Mouse (Mus musculus) mouse trophoblast stem cell (cell line): ENCODE results near the gene Camta2.

ENCODE experiments used
- in situ Hi-C, 2 experiments: fragments of 300-500 bp; cut with MseI, MboI; formaldehyde crosslinking; loops; 2 replicates in 1 of 2; 3 replicates in 1 of 2; pipeline ENCODE4 v1.15.1; 2025

Camta2 gene

DNA sequence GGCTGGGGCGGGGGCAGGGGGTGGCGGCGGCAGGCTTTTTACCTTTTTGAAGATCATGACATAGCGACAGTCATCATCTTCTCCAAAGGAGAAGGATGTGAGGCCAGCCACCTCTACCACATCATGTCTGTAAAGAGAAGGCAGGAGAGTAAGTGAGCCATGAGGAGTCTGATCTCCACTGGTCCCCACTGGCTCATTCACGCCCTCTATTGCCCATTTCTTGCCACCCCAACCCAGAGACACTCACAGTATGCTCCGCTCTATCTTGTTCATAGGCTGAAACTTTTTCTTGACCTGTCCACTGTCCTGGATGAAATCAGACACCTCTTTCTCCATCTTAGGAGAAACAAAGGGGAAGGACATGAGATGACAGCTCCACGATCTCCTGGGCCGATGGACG is 23.2 kb downstream of the Camta2 start:
- in situ Hi-C loops = no loop called here

- in situ Hi-C loops = no loop called here
Observed at GRCm38 (mm10) chr11:70663957-70664356, 23.9 kb downstream of the Camta2 start.

DNA sequence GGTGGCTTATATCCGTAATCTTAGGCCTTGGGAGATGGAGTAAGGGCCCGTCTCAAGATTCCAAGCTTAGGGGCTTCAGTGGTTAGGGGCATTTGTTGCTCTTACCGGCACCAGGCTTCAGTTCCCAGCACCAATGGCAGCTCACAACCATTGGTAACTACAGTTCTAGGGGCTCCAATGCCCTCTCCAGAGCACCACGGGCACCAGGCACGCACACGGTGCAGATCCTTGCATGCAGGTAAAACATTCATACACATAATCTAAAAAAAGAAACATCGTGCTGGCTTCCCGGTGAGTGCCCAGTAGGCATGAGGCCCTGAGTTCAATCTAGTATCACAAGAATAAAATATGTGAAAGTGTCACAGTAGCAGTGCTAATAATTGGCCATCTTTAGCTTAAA is 24.8 kb downstream of the Camta2 start:
- in situ Hi-C loops = no loop called here

- in situ Hi-C loops = no loop called here
Observed at GRCm38 (mm10) chr11:70660571-70660970, 27.3 kb downstream of the Camta2 start.

DNA sequence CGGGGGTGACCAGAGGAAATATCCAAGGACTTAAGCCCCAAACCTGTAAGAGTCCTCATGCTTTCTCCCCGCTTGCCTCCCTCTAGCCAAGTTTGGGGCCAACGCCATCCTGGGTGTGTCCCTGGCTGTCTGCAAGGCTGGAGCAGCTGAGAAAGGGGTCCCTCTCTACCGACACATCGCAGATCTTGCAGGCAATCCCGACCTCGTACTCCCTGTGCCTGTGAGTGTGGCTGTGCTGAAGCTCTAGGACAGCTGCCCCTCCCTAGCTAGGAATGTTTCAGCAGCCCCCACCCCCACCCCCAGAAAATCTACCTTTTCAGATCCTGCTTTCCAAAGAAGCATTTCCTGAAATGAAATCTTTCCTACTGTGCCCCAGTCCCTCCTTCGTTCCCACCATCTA is 29.0 kb downstream of the Camta2 start:
- in situ Hi-C loops = no loop called here

DNA sequence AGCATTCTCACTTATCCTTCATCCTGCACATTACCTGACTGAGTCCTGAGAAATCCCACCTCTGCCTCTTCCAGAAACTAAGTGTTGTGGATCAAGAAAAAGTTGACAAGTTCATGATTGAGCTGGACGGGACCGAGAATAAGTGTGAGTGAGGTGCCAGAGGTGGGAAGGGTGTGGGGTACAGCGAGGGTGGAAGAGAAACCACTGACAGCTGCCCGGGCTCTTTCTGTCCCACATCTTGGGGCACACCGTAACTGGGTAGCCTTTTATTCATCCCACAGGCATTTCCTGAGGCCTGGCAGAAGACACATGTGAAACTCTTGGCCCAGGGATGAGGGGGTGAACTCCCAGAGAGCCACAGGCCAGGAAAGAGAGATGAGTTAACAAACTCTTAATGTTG is 29.4 kb downstream of the Camta2 start:
- in situ Hi-C loops = no loop called here

GRCm38 (mm10) chr11:70657991-70658390 is 29.9 kb downstream of the Camta2 start:
- in situ Hi-C loops = no loop called here

DNA sequence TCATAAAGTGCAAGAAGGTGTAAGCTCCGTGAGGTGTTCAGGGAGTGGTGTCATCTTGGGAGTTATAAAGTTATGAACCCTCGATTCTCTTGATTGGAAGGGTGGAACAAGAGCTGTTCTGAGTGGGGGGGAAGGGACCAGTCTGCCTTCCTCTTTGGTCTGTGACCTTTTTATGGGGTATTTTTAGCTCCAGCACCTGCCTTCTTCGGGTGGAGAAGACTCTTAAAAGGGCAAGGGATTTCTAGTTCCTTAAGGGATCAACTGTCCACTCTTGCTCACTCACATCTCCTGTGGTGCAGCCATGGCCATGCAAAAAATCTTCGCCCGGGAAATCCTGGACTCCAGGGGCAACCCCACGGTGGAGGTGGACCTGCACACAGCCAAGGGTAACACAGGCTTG is 30.3 kb downstream of the Camta2 start:
- in situ Hi-C loops = no loop called here

- in situ Hi-C loops = no loop called here
Observed at GRCm38 (mm10) chr11:70656964-70657363, 30.9 kb downstream of the Camta2 start, which contains the start of gene Eno3. Eno3 (plus strand) TSS chr11:70657202.

GRCm38 (mm10) chr11:70656456-70656927 is 31.4 kb downstream of the Camta2 start:
- in situ Hi-C loops = no loop called here

- in situ Hi-C loops = no loop called here
Observed at GRCm38 (mm10) chr11:70655571-70656455, 32.1 kb downstream of the Camta2 start.

GRCm38 (mm10) chr11:70654923-70655570 is 32.9 kb downstream of the Camta2 start:
- in situ Hi-C loops = no loop called here

- in situ Hi-C loops = no loop called here
Observed at GRCm38 (mm10) chr11:70654198-70654922, 33.5 kb downstream of the Camta2 start, which contains the start of gene Pfn1. Pfn1 (minus strand) TSS chr11:70654644.

DNA sequence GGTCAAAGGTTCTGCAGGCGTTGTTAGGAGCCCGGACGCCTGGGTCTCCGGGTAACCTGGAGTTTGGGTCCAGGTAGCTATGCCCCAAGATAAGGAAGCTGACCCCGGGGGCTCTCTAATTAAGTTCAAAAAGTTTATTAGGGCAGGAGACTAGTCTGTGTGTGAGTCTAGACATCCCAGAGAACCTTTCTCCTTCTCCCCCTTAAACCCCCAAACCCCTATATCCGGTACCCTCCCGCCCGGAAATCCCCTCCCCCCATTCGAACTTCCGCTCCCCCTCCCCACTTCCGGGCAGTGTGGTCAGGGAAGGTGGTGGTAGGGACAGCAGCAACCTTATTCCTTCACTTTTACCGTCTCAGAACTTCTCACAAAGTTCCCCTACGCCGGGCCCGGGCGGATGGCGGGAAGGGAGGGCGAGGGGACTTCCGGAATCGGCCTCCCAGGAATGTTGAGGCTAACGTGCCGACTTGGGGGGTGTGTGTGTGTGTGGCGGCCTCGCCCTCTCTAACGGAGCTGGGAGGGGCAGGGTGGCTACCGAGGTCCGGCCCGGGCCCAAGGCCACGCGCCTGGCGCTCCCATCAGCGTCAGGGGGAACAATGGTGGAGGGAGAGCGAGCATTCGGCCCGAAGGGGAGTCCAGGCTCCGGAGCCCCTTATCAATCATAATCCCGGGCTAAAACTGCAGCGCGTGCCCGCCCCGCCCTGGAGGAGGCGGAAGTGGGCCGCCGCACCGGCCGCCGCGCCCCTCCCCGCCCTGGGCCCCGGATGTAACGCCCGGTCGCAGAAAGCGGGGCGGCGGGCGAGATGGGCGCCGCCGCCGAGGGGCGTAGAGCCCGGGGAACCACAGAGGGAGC is 34.3 kb downstream of the Camta2 start:
- in situ Hi-C loops = no loop called here

- in situ Hi-C loops = no loop called here
Observed at GRCm38 (mm10) chr11:70652884-70653344, 35.0 kb downstream of the Camta2 start.

- in situ Hi-C loops = no loop called here
Observed at GRCm38 (mm10) chr11:70652029-70652883, 35.6 kb downstream of the Camta2 start.

- in situ Hi-C loops = no loop called here
Observed at GRCm38 (mm10) chr11:70651391-70651790, 36.5 kb downstream of the Camta2 start.

GRCm38 (mm10) chr11:70650322-70651175 is 37.4 kb downstream of the Camta2 start:
- in situ Hi-C loops = no loop called here

- in situ Hi-C loops = no loop called here
Observed at GRCm38 (mm10) chr11:70649185-70649734, 38.6 kb downstream of the Camta2 start.
